Mouse (Mus musculus) kidney, postnatal 25 days (tissue): ENCODE measurements around the gene Fbxo40.

ENCODE experiments used
- DNase-seq, 2 experiments: peaks; one replicate each; pipeline ENCODE4 v3.0.0; 2021; ENCODE audit warnings: mixed read lengths in 2 of 2

Gene Fbxo40

DNA sequence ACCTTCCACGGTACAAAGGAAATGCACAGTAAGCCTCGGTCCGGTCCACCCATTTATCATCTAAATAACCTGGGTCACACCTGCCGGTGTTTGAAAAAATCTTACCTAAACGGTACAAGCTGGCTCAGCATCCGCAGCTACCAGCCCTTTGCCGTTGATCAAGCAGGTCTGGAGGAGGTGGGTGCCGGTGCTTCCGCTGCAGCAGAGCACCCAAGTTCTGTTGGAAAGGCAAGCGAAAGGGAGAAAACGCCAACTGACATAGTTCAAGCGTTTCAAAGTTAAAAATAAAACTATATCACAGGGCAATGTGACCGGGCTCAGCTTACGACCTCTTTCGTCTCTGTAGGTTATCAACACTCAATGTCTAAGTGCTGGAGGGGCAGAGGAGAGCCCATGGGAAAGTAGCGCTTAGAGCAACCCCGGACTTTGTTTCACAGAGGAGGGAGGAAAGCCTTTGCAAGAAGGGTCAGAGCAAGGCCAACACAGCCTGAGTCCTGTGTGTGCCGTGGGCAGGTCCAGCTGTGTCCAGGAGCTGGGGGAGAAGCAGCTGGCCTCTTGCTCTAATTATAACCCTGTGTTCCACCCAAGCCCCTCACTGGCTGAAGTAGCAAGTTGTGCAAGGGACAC is at the start of gene Fbxo40:
Gene Fbxo40, minus strand, starts transcription at position 469 of the 627 bp plus-strand sequence.
- DNase-seq, result peak; percentile 32 to 77

DNA sequence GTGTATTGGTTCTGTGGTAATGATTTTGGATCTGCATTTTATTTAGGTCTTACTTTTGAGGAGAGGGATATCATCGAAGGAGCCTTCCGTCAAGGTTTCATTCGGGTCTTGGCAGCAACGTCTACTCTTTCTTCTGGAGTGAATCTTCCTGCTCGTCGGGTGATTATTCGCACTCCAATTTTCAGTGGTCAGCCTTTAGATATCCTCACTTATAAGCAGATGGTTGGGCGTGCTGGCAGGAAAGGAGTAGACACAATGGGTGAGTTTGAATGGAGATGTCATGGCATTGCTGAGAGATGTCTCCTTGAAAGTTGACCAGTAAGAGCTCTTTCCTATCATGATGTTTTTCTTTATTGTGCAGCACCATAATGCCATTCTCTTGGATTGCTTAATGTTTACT is 44.5 kb upstream of the Fbxo40 start:
- no peak for DNase-seq

GRCm38 (mm10) chr16:37031996-37032395 is 41.7 kb upstream of the Fbxo40 start:
- no peak for DNase-seq

DNA sequence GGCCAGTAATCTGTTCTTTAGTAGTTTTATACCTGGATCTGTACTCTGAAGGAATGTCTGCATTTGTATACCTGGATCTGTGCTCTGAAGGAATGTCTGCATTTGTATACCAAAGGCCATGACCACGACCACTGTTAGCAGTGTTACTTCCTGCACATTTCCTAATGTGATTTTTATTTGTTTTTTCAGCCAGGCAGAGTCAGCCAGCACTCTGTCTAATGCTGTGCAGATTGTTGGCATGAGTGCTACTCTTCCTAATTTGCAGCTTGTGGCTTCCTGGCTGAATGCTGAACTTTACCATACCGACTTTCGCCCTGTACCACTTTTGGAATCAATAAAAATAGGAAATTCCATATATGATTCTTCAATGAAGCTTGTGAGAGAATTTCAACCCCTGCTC is 37.3 kb upstream of the Fbxo40 start:
- no peak for DNase-seq

- no peak for DNase-seq
Observed at GRCm38 (mm10) chr16:37012336-37012735, 22.1 kb upstream of the Fbxo40 start.

DNA sequence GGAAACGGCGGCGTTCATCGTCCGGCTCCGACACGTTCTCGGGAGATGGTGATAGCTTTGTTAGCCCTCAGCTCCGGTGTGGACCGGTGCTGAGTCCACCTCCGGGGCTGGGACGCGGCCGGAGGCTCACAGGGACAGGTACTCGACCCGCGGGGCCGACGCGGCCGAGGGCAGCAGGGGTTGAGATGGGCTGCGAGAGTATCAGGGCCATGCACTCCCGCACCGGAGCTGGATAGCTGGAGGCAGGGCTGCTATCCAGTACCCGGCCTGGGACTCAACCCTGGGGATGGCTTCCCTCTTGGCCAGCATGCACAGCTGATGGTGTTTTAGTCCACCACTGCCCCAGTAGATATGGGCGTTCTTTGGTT is 21.6 kb upstream of the Fbxo40 start:
- DNase-seq, result peak in 1 of 2 experiments; percentile 33

GRCm38 (mm10) chr16:37011061-37011921 is 21.0 kb upstream of the Fbxo40 start, which contains the start of gene Polq:
Polq (plus strand) TSS chr16:37011786.
- DNase-seq, result peak; percentile 93 to 94

- no peak for DNase-seq
Observed at GRCm38 (mm10) chr16:37010370-37010769, 20.1 kb upstream of the Fbxo40 start.

GRCm38 (mm10) chr16:37009262-37009661 is 19.0 kb upstream of the Fbxo40 start:
- DNase-seq, result no peak

DNA sequence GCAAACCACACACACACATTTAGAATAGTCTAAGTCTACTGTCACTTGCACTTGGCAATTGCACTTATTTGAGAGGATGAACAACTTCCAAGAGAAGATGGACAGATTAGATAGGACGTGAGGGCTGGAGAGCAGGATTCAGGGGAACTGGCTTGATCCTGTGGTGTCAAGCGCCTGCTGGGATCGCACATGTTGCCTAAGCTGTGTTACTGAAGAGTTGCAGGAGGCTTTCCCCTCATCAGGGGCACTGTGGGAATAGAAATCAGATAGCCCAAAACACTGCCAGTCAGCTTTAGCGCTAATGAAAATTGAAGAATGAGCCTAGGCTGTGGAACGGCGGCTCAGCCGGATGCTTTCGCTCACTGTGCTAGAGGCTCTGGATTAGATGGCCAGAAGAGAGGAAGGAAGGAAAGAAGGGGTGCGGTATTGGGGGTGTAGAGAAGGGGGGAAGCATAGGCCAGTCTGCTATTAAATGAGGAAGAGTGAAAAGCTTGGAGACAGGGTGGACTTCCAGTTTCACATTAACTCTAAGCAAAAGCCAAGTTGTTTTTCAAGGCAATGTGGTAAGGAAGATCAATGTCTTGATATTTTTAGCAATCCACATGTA is 9.2 kb upstream of the Fbxo40 start:
- DNase-seq, result no peak

DNA sequence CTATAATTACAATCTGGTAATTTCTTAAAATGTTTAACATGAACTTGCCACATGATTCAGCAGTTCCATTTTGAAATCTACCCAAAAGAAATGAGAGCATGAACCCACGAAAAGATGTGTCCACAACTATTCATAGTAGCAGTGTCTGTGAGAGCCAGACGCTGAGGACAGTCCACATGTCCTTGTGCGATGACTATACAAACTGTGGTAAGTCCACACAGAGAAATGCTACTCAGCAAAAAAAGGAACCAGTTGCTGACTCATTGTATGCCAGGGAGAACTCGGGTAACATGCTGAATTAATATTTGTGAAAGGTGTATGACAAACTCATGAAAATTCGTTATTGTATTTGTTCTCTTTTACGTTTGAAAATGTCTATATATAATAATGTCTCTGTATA is 7.4 kb upstream of the Fbxo40 start:
- DNase-seq, result no peak

GRCm38 (mm10) chr16:36989493-36989892 is 774 bp downstream of the Fbxo40 start:
- peak; percentile 39 to 72 for DNase-seq

DNA sequence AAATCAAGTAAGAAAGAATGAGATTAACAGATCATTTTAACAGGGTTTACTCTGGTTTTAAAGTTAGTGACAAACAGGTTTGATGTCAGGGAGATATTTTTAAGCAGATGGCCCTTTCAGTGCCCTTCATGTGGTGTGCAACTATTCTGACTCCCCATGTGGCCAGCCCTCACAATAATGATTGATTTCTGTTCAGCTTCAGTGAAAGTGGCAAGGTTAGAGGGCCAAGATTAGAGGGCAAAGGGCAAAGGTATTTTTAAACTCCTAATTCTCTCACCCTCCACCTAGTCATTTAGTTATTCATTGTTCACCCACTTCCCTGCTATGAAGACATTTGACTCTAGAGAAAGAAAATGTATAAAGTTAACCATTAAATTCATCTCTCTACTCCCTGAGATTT is 2.2 kb downstream of the Fbxo40 start:
- DNase-seq, result peak; percentile 41 to 47

GRCm38 (mm10) chr16:36987399-36987798 is 2.9 kb downstream of the Fbxo40 start:
- DNase-seq, result no peak

DNA sequence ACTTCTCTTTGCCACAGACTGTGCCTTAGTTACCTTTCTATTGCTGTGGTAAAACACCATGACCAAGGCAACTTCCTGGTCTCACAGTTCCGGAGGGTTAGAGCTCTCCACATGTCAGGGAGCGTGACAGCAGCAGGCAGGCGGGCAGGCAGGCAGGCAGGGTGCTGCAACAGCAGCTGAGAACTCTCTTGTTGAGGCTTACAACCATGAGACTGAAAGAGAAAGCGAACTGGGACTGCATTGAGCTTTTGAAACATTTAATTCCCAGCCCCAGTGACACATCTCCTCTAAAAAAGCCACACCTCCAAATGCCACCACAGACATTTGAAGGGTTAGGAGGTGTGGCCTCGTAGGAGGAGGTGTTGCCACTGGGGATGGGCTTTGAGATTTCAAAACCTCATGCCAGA is 4.6 kb downstream of the Fbxo40 start:
- no peak for DNase-seq

- DNase-seq, result no peak
Observed at GRCm38 (mm10) chr16:36983796-36984195, 6.5 kb downstream of the Fbxo40 start.

DNA sequence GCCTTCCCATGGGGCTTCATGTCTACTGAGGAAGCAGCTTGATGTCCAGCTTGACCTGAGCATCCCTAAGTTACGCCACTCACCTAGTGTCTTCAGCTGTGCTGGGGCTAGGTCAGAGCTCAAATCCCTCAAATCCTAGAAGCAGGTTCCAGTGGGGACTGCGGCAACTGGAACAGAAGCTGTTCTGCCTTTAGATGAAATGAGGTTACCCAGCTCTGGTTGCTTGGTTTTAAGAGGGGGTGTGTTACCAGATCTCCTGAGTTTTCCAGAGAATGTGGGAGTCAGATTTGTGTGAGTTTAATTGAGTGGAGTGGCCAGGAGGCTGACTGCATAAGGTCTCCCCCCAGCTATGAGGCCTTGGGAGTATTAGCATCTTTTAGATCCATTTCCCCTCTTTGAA is 11.1 kb downstream of the Fbxo40 start:
- no peak for DNase-seq

- DNase-seq, result no peak
Observed at GRCm38 (mm10) chr16:36963415-36963814, 26.9 kb downstream of the Fbxo40 start.

DNA sequence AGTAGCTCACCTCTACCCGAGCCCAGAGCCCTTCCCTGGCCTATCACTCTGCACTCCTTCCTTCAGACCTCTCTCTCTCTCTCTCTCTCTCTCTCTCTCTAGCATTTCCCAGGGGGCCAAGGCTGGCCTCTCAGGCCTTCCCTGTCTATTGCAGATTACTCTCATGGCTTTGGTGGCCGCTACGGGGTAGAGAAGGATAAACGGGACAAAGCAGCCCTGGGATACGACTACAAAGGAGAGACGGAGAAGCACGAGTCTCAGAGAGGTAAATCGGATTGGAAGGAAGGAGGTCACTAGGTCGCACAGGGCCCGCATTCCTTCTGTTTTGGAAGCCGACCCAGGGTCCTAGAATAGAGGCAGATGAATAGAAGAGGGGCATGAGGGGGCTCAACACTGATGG is 35.2 kb downstream of the Fbxo40 start:
- no peak for DNase-seq

DNA sequence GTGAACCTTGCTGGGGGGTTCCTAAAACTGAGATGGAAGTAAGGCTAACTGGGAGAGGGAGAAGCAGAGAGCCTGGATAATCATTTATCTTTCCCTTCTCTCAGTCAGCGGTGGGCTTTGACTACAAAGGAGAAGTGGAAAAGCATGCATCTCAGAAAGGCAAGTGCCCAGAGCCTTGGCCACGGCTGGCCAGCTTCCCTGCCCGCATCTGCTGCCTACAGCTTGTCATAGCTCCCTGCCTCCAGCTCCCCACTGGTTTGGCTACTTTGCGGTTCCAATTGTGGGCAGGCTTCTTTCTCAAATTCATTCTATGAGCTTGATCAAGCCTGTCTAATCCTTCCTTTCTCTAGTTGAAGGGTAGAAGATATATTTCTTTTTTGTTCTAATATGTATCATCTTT is 39.2 kb downstream of the Fbxo40 start:
- peak in 1 of 2 experiments; percentile 54 for DNase-seq

- no peak for DNase-seq
Observed at GRCm38 (mm10) chr16:36949614-36950336, 40.5 kb downstream of the Fbxo40 start.

DNA sequence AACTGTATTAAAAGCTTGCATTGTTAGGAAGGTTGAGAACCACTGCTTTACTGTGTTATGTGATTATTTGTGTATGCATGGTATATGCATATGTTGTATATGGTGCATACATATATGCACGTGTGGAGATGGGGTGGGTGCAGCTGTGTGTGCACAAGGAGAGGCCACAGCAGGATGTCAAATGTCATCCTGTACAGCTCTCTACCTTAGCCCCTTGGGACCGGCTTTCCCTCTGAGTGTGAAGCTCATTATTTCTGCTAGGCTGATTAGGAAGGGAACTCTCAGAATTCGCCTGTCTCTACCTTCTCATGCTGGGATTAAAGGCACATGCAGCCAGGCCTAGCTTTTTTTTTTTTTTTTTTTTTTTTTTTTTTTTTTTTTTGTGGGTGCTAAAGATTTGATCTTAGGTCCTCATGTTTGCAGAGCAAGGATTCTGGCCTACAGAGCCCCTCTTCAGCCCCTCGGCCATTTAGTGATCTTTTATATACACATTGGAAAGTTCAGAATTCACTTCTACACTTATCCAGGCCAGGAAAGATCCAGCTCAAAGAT is 42.5 kb downstream of the Fbxo40 start:
- DNase-seq, result peak in 1 of 2 experiments; percentile 25
